Mouse (Mus musculus): ENCODE results near the gene Nr3c2. TPM values are rescaled to one million over a fixed set of nuclear protein-coding genes. Genes with fewer than 3 reads are reported as not detected.

Gene Nr3c2
- polyA plus RNA-seq (2015; fragmentation: Nextera tagmentation; extraction: Ambion mirVana), result 2.5 and 2.8 TPM in 2 replicates

GRCm38 (mm10) chr8:76899411-76900154, at the start of gene Nr3c2:
Gene Nr3c2, plus strand, starts transcription at chr8:76899442.
- TF ChIP-seq EP300 (optimal IDR thresholded peaks at IDR 0.05), result no peak
- peak; percentile 33; the same call in 1 of the 2 replicates for TF ChIP-seq CTCF (IDR thresholded peaks at IDR 0.05; ENCODE audit: low read depth)
- Histone ChIP-seq H3K36me3 (ENCODE audit: control insufficient read depth, insufficient read depth, low read length) (no peaks in the 10 kb centered on the region), H3K27me3 (ENCODE audit: control insufficient read depth, insufficient read depth, low read length) (no peaks in the 10 kb centered on the region; the same call in 1 of the 2 replicates), H3K9me3 (ENCODE audit: control insufficient read depth, low read length) (no peaks in the 10 kb centered on the region), H3K4me1 (replicated peaks; ENCODE audit: control insufficient read depth, insufficient read depth) (no peaks in the 10 kb centered on the region), H3K4me3 (ENCODE audit: low read depth, low read length) (peak within 1 kb of the TSS; percentile 76), H3K4me2 (replicated peaks; ENCODE audit: low read depth) (peak within 1 kb of the TSS; percentile 99), H3K9ac (ENCODE audit: low read length) (peak within 1 kb of the TSS; percentile 54), H3K27ac (replicated peaks) (no peak within 1 kb of the TSS)
- DNase-seq (ENCODE audit: low spot score), result peak; percentile 41
- ATAC-seq (ENCODE audit: low FRiP score, low TSS enrichment), result no peak
- 2% methylated on average over 42 of the region's 47 CpGs for WGBS

GRCm38 (mm10) chr8:76858534-76858933, 40.7 kb upstream of the Nr3c2 start:
- TF ChIP-seq CTCF (IDR thresholded peaks at IDR 0.05; ENCODE audit: low read depth), result no peak
- no peak for TF ChIP-seq EP300 (optimal IDR thresholded peaks at IDR 0.05)
- Histone ChIP-seq H3K4me2 (replicated peaks; ENCODE audit: low read depth) (no peak overlapping the region), H3K4me3 (ENCODE audit: low read depth, low read length) (no peak overlapping the region), H3K9me3 (ENCODE audit: control insufficient read depth, low read length) (no peaks in the 10 kb centered on the region), H3K4me1 (replicated peaks; ENCODE audit: control insufficient read depth, insufficient read depth) (no peaks in the 10 kb centered on the region), H3K36me3 (ENCODE audit: control insufficient read depth, insufficient read depth, low read length) (no peaks in the 10 kb centered on the region), H3K27me3 (ENCODE audit: control insufficient read depth, insufficient read depth, low read length) (no peaks in the 10 kb centered on the region), H3K9ac (ENCODE audit: low read length) (no peak overlapping the region), H3K27ac (replicated peaks) (no peak overlapping the region)
- 61% methylated on average over 2 of the region's 2 CpGs for WGBS
- ATAC-seq (ENCODE audit: low FRiP score, low TSS enrichment), result no peak
- DNase-seq (ENCODE audit: low spot score), result no peak

GRCm38 (mm10) chr8:76859709-76860108, 39.5 kb upstream of the Nr3c2 start:
- Histone ChIP-seq H3K4me2 (replicated peaks; ENCODE audit: low read depth) (no peak overlapping the region), H3K36me3 (ENCODE audit: control insufficient read depth, insufficient read depth, low read length) (no peaks in the 10 kb centered on the region), H3K27ac (replicated peaks) (no peak overlapping the region), H3K4me3 (ENCODE audit: low read depth, low read length) (no peak overlapping the region), H3K9me3 (ENCODE audit: control insufficient read depth, low read length) (no peaks in the 10 kb centered on the region), H3K27me3 (ENCODE audit: control insufficient read depth, insufficient read depth, low read length) (no peaks in the 10 kb centered on the region), H3K9ac (ENCODE audit: low read length) (no peak overlapping the region), H3K4me1 (replicated peaks; ENCODE audit: control insufficient read depth, insufficient read depth) (no peaks in the 10 kb centered on the region)
- ATAC-seq (ENCODE audit: low FRiP score, low TSS enrichment) (0 out of 2 replicates have a peak, but pooled peaks have one; percentile 15), DNase-seq (ENCODE audit: low spot score) (no peak)
- TF ChIP-seq EP300 (optimal IDR thresholded peaks at IDR 0.05) (no peak), CTCF (IDR thresholded peaks at IDR 0.05; ENCODE audit: low read depth) (no peak)

- DNase-seq (ENCODE audit: low spot score), result no peak
- 86% methylated on average over 1 of the region's 1 CpGs for WGBS
These were observed 36.2 kb upstream of the Nr3c2 start for GRCm38 (mm10) chr8:76863066-76863465.

GRCm38 (mm10) chr8:76876809-76877208, 22.4 kb upstream of the Nr3c2 start:
- Histone ChIP-seq H3K27me3 (ENCODE audit: control insufficient read depth, insufficient read depth, low read length) (no peaks in the 10 kb centered on the region), H3K36me3 (ENCODE audit: control insufficient read depth, insufficient read depth, low read length) (no peaks in the 10 kb centered on the region), H3K4me2 (replicated peaks; ENCODE audit: low read depth) (no peak overlapping the region), H3K4me1 (replicated peaks; ENCODE audit: control insufficient read depth, insufficient read depth) (no peaks in the 10 kb centered on the region), H3K9me3 (ENCODE audit: control insufficient read depth, low read length) (no peaks in the 10 kb centered on the region), H3K9ac (ENCODE audit: low read length) (no peak overlapping the region), H3K27ac (replicated peaks) (no peak overlapping the region), H3K4me3 (ENCODE audit: low read depth, low read length) (no peak overlapping the region)
- DNase-seq (ENCODE audit: low spot score), result no peak
- no peak for ATAC-seq (ENCODE audit: low FRiP score, low TSS enrichment)
- 82% methylated on average over 2 of the region's 2 CpGs for WGBS
- no peak for TF ChIP-seq EP300 (optimal IDR thresholded peaks at IDR 0.05)
- TF ChIP-seq CTCF (IDR thresholded peaks at IDR 0.05; ENCODE audit: low read depth), result no peak

More at GRCm38 (mm10) chr8:76863066-76863465, 36.2 kb upstream of the Nr3c2 start:
- ATAC-seq (ENCODE audit: low FRiP score, low TSS enrichment), result no peak
- no peak overlapping the region for H3K27ac ChIP-seq (replicated peaks)
- no peak overlapping the region for H3K4me3 ChIP-seq (ENCODE audit: low read depth, low read length)
- no peak overlapping the region for H3K4me2 ChIP-seq (replicated peaks; ENCODE audit: low read depth)
- no peak overlapping the region for H3K9ac ChIP-seq (ENCODE audit: low read length)
- no peaks in the 10 kb centered on the region for H3K4me1 ChIP-seq (replicated peaks; ENCODE audit: control insufficient read depth, insufficient read depth)
- no peaks in the 10 kb centered on the region for H3K36me3 ChIP-seq (ENCODE audit: control insufficient read depth, insufficient read depth, low read length)
- H3K27me3 ChIP-seq (ENCODE audit: control insufficient read depth, insufficient read depth, low read length), result no peaks in the 10 kb centered on the region
- TF ChIP-seq EP300 (optimal IDR thresholded peaks at IDR 0.05) (no peak), CTCF (IDR thresholded peaks at IDR 0.05; ENCODE audit: low read depth) (no peak)
- no peaks in the 10 kb centered on the region for H3K9me3 ChIP-seq (ENCODE audit: control insufficient read depth, low read length)

GRCm38 (mm10) chr8:76897050-76897449, 2.2 kb upstream of the Nr3c2 start:
- no peak overlapping the region for H3K9ac ChIP-seq (ENCODE audit: low read length)
- ATAC-seq (ENCODE audit: low FRiP score, low TSS enrichment), result no peak
- H3K4me2 ChIP-seq (replicated peaks; ENCODE audit: low read depth), result no peak overlapping the region
- 2% methylated on average over 2 of the region's 2 CpGs for WGBS
- no peaks in the 10 kb centered on the region for H3K4me1 ChIP-seq (replicated peaks; ENCODE audit: control insufficient read depth, insufficient read depth)
- no peaks in the 10 kb centered on the region for H3K9me3 ChIP-seq (ENCODE audit: control insufficient read depth, low read length)
- TF ChIP-seq CTCF (IDR thresholded peaks at IDR 0.05; ENCODE audit: low read depth) (no peak), EP300 (optimal IDR thresholded peaks at IDR 0.05) (no peak)
- H3K36me3 ChIP-seq (ENCODE audit: control insufficient read depth, insufficient read depth, low read length), result no peaks in the 10 kb centered on the region
- H3K4me3 ChIP-seq (ENCODE audit: low read depth, low read length), result no peak overlapping the region
- H3K27me3 ChIP-seq (ENCODE audit: control insufficient read depth, insufficient read depth, low read length), result no peaks in the 10 kb centered on the region; the same call in 1 of the 2 replicates
- no peak overlapping the region for H3K27ac ChIP-seq (replicated peaks)
- DNase-seq (ENCODE audit: low spot score), result no peak
